In the genomic region with DNA sequence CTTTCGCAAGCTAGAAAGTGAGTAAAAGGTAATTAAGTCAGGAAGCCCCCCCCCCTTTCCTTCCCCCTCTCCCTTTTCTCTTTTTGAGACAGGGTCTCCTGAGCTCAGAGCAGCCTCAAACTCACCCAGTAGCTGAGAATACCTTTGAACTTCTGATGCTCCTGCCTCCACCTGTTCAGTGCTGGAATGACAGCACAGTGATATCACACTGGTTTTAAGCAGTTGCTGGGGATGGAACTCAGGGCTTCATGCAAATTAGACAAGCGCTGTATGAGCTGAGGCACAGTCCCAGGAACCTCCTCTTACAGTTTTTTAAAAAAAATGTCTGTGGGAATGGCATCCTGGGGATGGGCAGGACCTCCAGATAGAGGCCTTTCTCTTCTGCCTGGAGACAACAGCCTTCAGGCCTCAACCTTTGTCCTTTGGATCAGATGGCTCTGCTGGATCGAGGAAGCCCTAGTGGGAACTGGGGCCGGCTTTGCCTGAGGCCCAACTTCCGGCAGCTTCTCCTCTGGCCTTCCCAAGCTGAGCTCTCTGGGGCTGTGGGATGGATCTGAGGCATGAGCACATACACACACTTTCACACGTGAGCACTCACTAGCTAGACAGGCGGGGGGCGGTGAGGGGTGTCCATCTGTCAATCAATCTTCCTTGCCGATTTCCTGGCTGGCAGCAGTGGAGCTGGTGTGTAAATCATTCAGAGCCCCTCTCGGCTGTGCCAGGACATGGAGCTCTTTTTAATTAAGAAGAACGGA, we compare ENCODE assay signal across 9 mouse cellular contexts. TPM values are rescaled to one million over a fixed set of nuclear protein-coding genes. Genes with fewer than 3 reads are reported as not detected.
A peak's percentile ranks its signal among the peaks of the same experiment; 100 is the strongest.
DNase-seq lines count a peak whose midpoint lies in the region; ATAC-seq and TF ChIP-seq lines count a peak whose summit lies in the region.
"Had no signal": no experiment of that assay in that cellular context is flagged by ENCODE, and none has a peak within 500 bp of the region (broad histone marks: within the 10 kb centered on the region; RNA-seq: fewer than 3 reads in every experiment).

No protein-coding gene starts in this region.

- H3K4me2 ChIP-seq in kidney, postnatal 0 days (ENCODE audit: low read length), result no peak overlapping the region
- no peak overlapping the region for H3K4me2 ChIP-seq in forebrain, embryonic 14.5 days (ENCODE audit: low read length)
- H3K4me2 ChIP-seq in midbrain, embryonic 14.5 days (ENCODE audit: low read length), result no peak overlapping the region

- TF ChIP-seq CTCF in kidney, postnatal 0 days (IDR thresholded peaks at IDR 0.05; ENCODE audit: low read depth), result peak; percentile 13; the same call in 1 of the 2 replicates

- H3K36me3 ChIP-seq in kidney, postnatal 0 days (ENCODE audit: insufficient read depth, low read length), result no peaks in the 10 kb centered on the region
- no peaks in the 10 kb centered on the region for H3K36me3 ChIP-seq in forebrain, embryonic 14.5 days (ENCODE audit: control insufficient read depth, insufficient read depth, low read length)
- H3K36me3 ChIP-seq in midbrain, embryonic 14.5 days (ENCODE audit: control insufficient read depth, insufficient read depth, low read length), result no peaks in the 10 kb centered on the region

- H3K27ac ChIP-seq in kidney, postnatal 0 days, result peak overlapping the region; percentile 84
- peak overlapping the region; percentile 82 for H3K27ac ChIP-seq in forebrain, embryonic 14.5 days (ENCODE audit: low read depth, low read length)
- peak overlapping the region; percentile 72 for H3K27ac ChIP-seq in midbrain, embryonic 14.5 days (replicated peaks; ENCODE audit: low read depth, low read length)

- 41% methylated on average over 11 of the region's 11 CpGs for WGBS in kidney, postnatal 0 days
- WGBS in forebrain, embryonic 14.5 days, result 24% methylated on average over 11 of the region's 11 CpGs
- WGBS in midbrain, embryonic 14.5 days, result 23% methylated on average over 11 of the region's 11 CpGs

- H3K4me3 ChIP-seq in kidney, postnatal 0 days (replicated peaks; ENCODE audit: low read depth, low read length), result no peak overlapping the region
- no peak overlapping the region for H3K4me3 ChIP-seq in forebrain, embryonic 14.5 days (ENCODE audit: low read depth, low read length)
- no peak overlapping the region for H3K4me3 ChIP-seq in midbrain, embryonic 14.5 days (replicated peaks; ENCODE audit: low read depth, low read length)

- H3K9me3 ChIP-seq in kidney, postnatal 0 days (replicated peaks; ENCODE audit: low read length), result no peaks in the 10 kb centered on the region
- no peaks in the 10 kb centered on the region for H3K9me3 ChIP-seq in forebrain, embryonic 14.5 days (replicated peaks; ENCODE audit: control insufficient read depth, low read length)
- no peaks in the 10 kb centered on the region for H3K9me3 ChIP-seq in midbrain, embryonic 14.5 days (ENCODE audit: control insufficient read depth, low read length)

- intact Hi-C loops in left cerebral cortex, postnatal 10 days (cut with DNase I), result no loop called here

- no peak overlapping the region for H3K9ac ChIP-seq in kidney, postnatal 0 days (ENCODE audit: low read depth, low read length)
- H3K9ac ChIP-seq in forebrain, embryonic 14.5 days (ENCODE audit: low read length), result no peak overlapping the region
- H3K9ac ChIP-seq in midbrain, embryonic 14.5 days (replicated peaks; ENCODE audit: low read length), result no peak overlapping the region

- no peaks in the 10 kb centered on the region for H3K27me3 ChIP-seq in kidney, postnatal 0 days (ENCODE audit: insufficient read depth, low read length)
- H3K27me3 ChIP-seq in forebrain, embryonic 14.5 days (replicated peaks; ENCODE audit: control insufficient read depth, insufficient read depth, low read length), result no peaks in the 10 kb centered on the region
- H3K27me3 ChIP-seq in midbrain, embryonic 14.5 days (ENCODE audit: control insufficient read depth, insufficient read depth, low read length), result no peaks in the 10 kb centered on the region

- peaks cover 19% of the 10 kb centered on the region for H3K4me1 ChIP-seq in kidney, postnatal 0 days (replicated peaks; ENCODE audit: insufficient read depth, low read length)
- peaks cover 52% of the 10 kb centered on the region for H3K4me1 ChIP-seq in forebrain, embryonic 14.5 days (ENCODE audit: control insufficient read depth, insufficient read depth, low read length)
- peaks cover 59% of the 10 kb centered on the region for H3K4me1 ChIP-seq in midbrain, embryonic 14.5 days (ENCODE audit: control insufficient read depth, insufficient read depth, low read length)

- DNase-seq in kidney, postnatal 0 days (ENCODE audit: low spot score), result peak; percentile 38
- DNase-seq in kidney, postnatal 14 days, result no peak
- peak; percentile 79 for DNase-seq in NIH3T3 (ENCODE audit: low read depth)
- DNase-seq in forebrain, embryonic 14.5 days (ENCODE audit: low spot score), result peak; percentile 85
- DNase-seq in midbrain, embryonic 14.5 days, result peak; percentile 67
- DNase-seq in spleen, postnatal 36 days (ENCODE audit: low spot score in 2 of 2), result no peak
- no peak for DNase-seq in left cerebral cortex, postnatal 10 days (ENCODE audit: extremely low spot score in 1 of 2, low spot score in 2 of 2)
- no peak for DNase-seq in adrenal gland, postnatal 4 days (ENCODE audit: low spot score in 2 of 2)

- ATAC-seq in kidney, postnatal 0 days (replicated peaks; ENCODE audit: low FRiP score, low read depth), result no peak
- peak; percentile 37 for ATAC-seq in forebrain, embryonic 14.5 days
- peak; percentile 35; the same call in 1 of the 2 replicates for ATAC-seq in midbrain, embryonic 14.5 days (ENCODE audit: low FRiP score, low TSS enrichment)

RNA-seq across cellular contexts. Expression of a gene that starts 7.3 kb away (rescaled TPM):
- polyA plus RNA-seq in kidney, postnatal 0 days (2015; fragmentation: Nextera tagmentation; extraction: Ambion mirVana), result 4.1 and 5.0 TPM in 2 replicates
- 3.4 TPM in 2 replicates for polyA plus RNA-seq in forebrain, embryonic 14.5 days (2014; fragmentation: Nextera tagmentation; extraction: Ambion mirVana)
- polyA plus RNA-seq in midbrain, embryonic 14.5 days (2014; fragmentation: Nextera tagmentation; extraction: Ambion mirVana), result 10.1 and 11.1 TPM in 2 replicates
- 10 to 100 TPM; 18.4 to 19.8 TPM for total RNA-seq in left cerebral cortex, postnatal 10 days (2021)
- total RNA-seq in adrenal gland, postnatal 4 days (2021), result 100 to 1,000 TPM; 100 to 109 TPM
- total RNA-seq: megakaryocyte, adult 5-6 weeks had no signal

RNA-seq across cellular contexts. Expression of a gene that starts 24.8 kb away (rescaled TPM):
- polyA plus RNA-seq in kidney, postnatal 0 days (2015; fragmentation: Nextera tagmentation; extraction: Ambion mirVana), result 8.7 and 9.6 TPM in 2 replicates
- polyA plus RNA-seq in forebrain, embryonic 14.5 days (2014; fragmentation: Nextera tagmentation; extraction: Ambion mirVana), result 18.8 and 20.1 TPM in 2 replicates
- 22.3 and 38.0 TPM in 2 replicates for polyA plus RNA-seq in midbrain, embryonic 14.5 days (2014; fragmentation: Nextera tagmentation; extraction: Ambion mirVana)
- total RNA-seq in left cerebral cortex, postnatal 10 days (2021), result 1 to 10 TPM; 1.1 to 1.3 TPM
- total RNA-seq in adrenal gland, postnatal 4 days (2021), result 1 to 10 TPM; 3.3 to 7.4 TPM

Comparison
In these comparisons a context has a peak if more than half of its experiments do, and no peak if none do; other contexts are left out.
1. DNase-seq: peak in kidney, postnatal 0 days (single experiment), NIH3T3 (single experiment), forebrain, embryonic 14.5 days (single experiment) and midbrain, embryonic 14.5 days (single experiment); none in kidney, postnatal 14 days (single experiment), spleen, postnatal 36 days (0 of 2), left cerebral cortex, postnatal 10 days (0 of 2) and adrenal gland, postnatal 4 days (0 of 2).
2. Peak in every context shown above with its lines, with median percentiles within 50 percentile points of each other: H3K27ac ChIP-seq.